Mouse (Mus musculus): ENCODE measurements at regions not wholly inside any gene's neighbourhood (a gene's known extent, or its start where the extent isn't known, plus 50 kb on each side); places are given as distances from the start of the nearest gene placed in this dataset.

- Histone ChIP-seq H3K27me3 (ENCODE audit: control insufficient read depth, insufficient read depth, low read length) (no peaks in the 10 kb centered on the region), H3K4me1 (ENCODE audit: control insufficient read depth, insufficient read depth, low read length) (no peaks in the 10 kb centered on the region), H3K4me2 (replicated peaks; ENCODE audit: low read depth, low read length, severe bottlenecking) (no peak overlapping the region), H3K4me3 (replicated peaks; ENCODE audit: low read length) (no peak overlapping the region), H3K27ac (replicated peaks; ENCODE audit: low read depth, low read length) (no peak overlapping the region), H3K9ac (ENCODE audit: low read depth, low read length, severe bottlenecking) (no peak overlapping the region), H3K36me3 (ENCODE audit: control insufficient read depth, insufficient read depth, low read length) (no peaks in the 10 kb centered on the region), H3K9me3 (ENCODE audit: control insufficient read depth, low read length) (no peaks in the 10 kb centered on the region)
- TF ChIP-seq POLR2A (IDR thresholded peaks at IDR 0.05; ENCODE audit: borderline replicate concordance, extremely low read depth, insufficient read depth, insufficient read length) = no peak
- 70% methylated on average over 3 of the region's 3 CpGs for WGBS
- no peak for ATAC-seq (ENCODE audit: low FRiP score, low read depth)
- no peak for DNase-seq (ENCODE audit: low spot score)
Measured at GRCm38 (mm10) chr5:82361624-82362023, 993.4 kb downstream of the Tecrl start.

- H3K27me3 ChIP-seq (ENCODE audit: control insufficient read depth, insufficient read depth, low read length) = no peaks in the 10 kb centered on the region
- 92% methylated on average over 5 of the region's 5 CpGs for WGBS
- H3K9me3 ChIP-seq (ENCODE audit: control insufficient read depth, low read length) = no peaks in the 10 kb centered on the region
- no peak overlapping the region for H3K4me3 ChIP-seq (replicated peaks; ENCODE audit: low read length)
- no peak overlapping the region for H3K4me2 ChIP-seq (replicated peaks; ENCODE audit: low read depth, low read length, severe bottlenecking)
- H3K27ac ChIP-seq (replicated peaks; ENCODE audit: low read depth, low read length) = no peak overlapping the region
- ATAC-seq (ENCODE audit: low FRiP score, low read depth) (no peak), DNase-seq (ENCODE audit: low spot score) (no peak)
- no peaks in the 10 kb centered on the region for H3K36me3 ChIP-seq (ENCODE audit: control insufficient read depth, insufficient read depth, low read length)
- H3K9ac ChIP-seq (ENCODE audit: low read depth, low read length, severe bottlenecking) = no peak overlapping the region
- TF ChIP-seq POLR2A (IDR thresholded peaks at IDR 0.05; ENCODE audit: borderline replicate concordance, extremely low read depth, insufficient read depth, insufficient read length) = no peak
- H3K4me1 ChIP-seq (ENCODE audit: control insufficient read depth, insufficient read depth, low read length) = no peaks in the 10 kb centered on the region
Measured at GRCm38 (mm10) chr5:82356336-82356735, 998.7 kb downstream of the Tecrl start.

GRCm38 (mm10) chr5:82351089-82351488 lies 1003.9 kb downstream of the Tecrl start:
- no peak for TF ChIP-seq POLR2A (IDR thresholded peaks at IDR 0.05; ENCODE audit: borderline replicate concordance, extremely low read depth, insufficient read depth, insufficient read length)
- H3K9me3 ChIP-seq (ENCODE audit: control insufficient read depth, low read length) = no peaks in the 10 kb centered on the region
- no peaks in the 10 kb centered on the region for H3K36me3 ChIP-seq (ENCODE audit: control insufficient read depth, insufficient read depth, low read length)
- H3K4me2 ChIP-seq (replicated peaks; ENCODE audit: low read depth, low read length, severe bottlenecking) = no peak overlapping the region
- no peak overlapping the region for H3K4me3 ChIP-seq (replicated peaks; ENCODE audit: low read length)
- no peak for ATAC-seq (ENCODE audit: low FRiP score, low read depth)
- no peak overlapping the region for H3K27ac ChIP-seq (replicated peaks; ENCODE audit: low read depth, low read length)
- H3K27me3 ChIP-seq (ENCODE audit: control insufficient read depth, insufficient read depth, low read length) = no peaks in the 10 kb centered on the region
- WGBS = 90% methylated on average over 2 of the region's 2 CpGs
- no peak overlapping the region for H3K9ac ChIP-seq (ENCODE audit: low read depth, low read length, severe bottlenecking)
- no peak for DNase-seq (ENCODE audit: low spot score)
- H3K4me1 ChIP-seq (ENCODE audit: control insufficient read depth, insufficient read depth, low read length) = no peaks in the 10 kb centered on the region

GRCm38 (mm10) chr5:82346672-82347071 lies 1008.3 kb downstream of the Tecrl start:
- Histone ChIP-seq H3K9ac (ENCODE audit: low read depth, low read length, severe bottlenecking) (no peak overlapping the region), H3K4me3 (replicated peaks; ENCODE audit: low read length) (no peak overlapping the region), H3K9me3 (ENCODE audit: control insufficient read depth, low read length) (no peaks in the 10 kb centered on the region), H3K4me2 (replicated peaks; ENCODE audit: low read depth, low read length, severe bottlenecking) (no peak overlapping the region), H3K27me3 (ENCODE audit: control insufficient read depth, insufficient read depth, low read length) (no peaks in the 10 kb centered on the region), H3K4me1 (ENCODE audit: control insufficient read depth, insufficient read depth, low read length) (no peaks in the 10 kb centered on the region), H3K27ac (replicated peaks; ENCODE audit: low read depth, low read length) (no peak overlapping the region), H3K36me3 (ENCODE audit: control insufficient read depth, insufficient read depth, low read length) (no peaks in the 10 kb centered on the region)
- TF ChIP-seq POLR2A (IDR thresholded peaks at IDR 0.05; ENCODE audit: borderline replicate concordance, extremely low read depth, insufficient read depth, insufficient read length) = no peak
- DNase-seq (ENCODE audit: low spot score) (peak; percentile 93), ATAC-seq (ENCODE audit: low FRiP score, low read depth) (peak; percentile 50; the same call in 1 of the 2 replicates)
- WGBS = 5% methylated on average over 7 of the region's 7 CpGs

GRCm38 (mm10) chr5:82324354-82324753 lies 1030.6 kb downstream of the Tecrl start:
- no peak for TF ChIP-seq POLR2A (IDR thresholded peaks at IDR 0.05; ENCODE audit: borderline replicate concordance, extremely low read depth, insufficient read depth, insufficient read length)
- H3K9ac ChIP-seq (ENCODE audit: low read depth, low read length, severe bottlenecking) = no peak overlapping the region
- WGBS = 93% methylated on average over 4 of the region's 4 CpGs

More at GRCm38 (mm10) chr5:82324354-82324753, 1030.6 kb downstream of the Tecrl start:
- Histone ChIP-seq H3K27me3 (ENCODE audit: control insufficient read depth, insufficient read depth, low read length) (no peaks in the 10 kb centered on the region), H3K27ac (replicated peaks; ENCODE audit: low read depth, low read length) (no peak overlapping the region), H3K4me1 (ENCODE audit: control insufficient read depth, insufficient read depth, low read length) (no peaks in the 10 kb centered on the region), H3K9me3 (ENCODE audit: control insufficient read depth, low read length) (no peaks in the 10 kb centered on the region), H3K4me2 (replicated peaks; ENCODE audit: low read depth, low read length, severe bottlenecking) (no peak overlapping the region), H3K36me3 (ENCODE audit: control insufficient read depth, insufficient read depth, low read length) (no peaks in the 10 kb centered on the region), H3K4me3 (replicated peaks; ENCODE audit: low read length) (no peak overlapping the region)
- ATAC-seq (ENCODE audit: low FRiP score, low read depth) (no peak), DNase-seq (ENCODE audit: low spot score) (no peak)
